Mouse (Mus musculus): ENCODE results near the gene Scaf1.

DNA sequence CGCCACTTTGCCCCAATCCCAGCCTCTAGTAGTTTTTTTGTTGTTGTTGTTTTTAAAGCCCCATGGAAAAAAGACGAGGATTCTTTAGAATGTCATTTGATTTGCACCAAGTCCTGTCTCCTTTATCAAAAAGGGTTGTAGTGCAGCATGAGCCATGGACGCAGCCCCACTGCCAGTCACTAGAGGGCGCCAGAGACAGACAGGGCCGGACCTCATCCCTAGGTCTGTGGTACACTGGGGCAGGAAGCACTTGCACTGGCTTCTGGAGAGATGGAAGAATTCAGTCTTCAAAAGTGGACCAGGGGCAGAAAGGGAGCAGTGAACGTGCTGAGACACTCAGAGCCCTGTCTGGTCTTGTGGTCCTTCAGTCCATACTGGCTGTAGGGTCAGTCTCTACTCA lies 33.1 kb downstream of the Scaf1 start:
- peak; percentile 99 for TF ChIP-seq CTCF (IDR thresholded peaks at IDR 0.05; ENCODE audit: control insufficient read depth, insufficient read depth, low read length)
- TF ChIP-seq POLR2A (IDR thresholded peaks at IDR 0.05; ENCODE audit: borderline replicate concordance, control insufficient read depth, low read depth, low read length): no peak
